ENCODE assay signal across 10 mouse cellular contexts in genomic region chr14:87568447-87568908, GRCm38 (mm10).
DNase-seq lines count a peak whose midpoint lies in the region; ATAC-seq and TF ChIP-seq lines count a peak whose summit lies in the region.
"Had no signal": no experiment of that assay in that cellular context is flagged by ENCODE, and none has a peak within 500 bp of the region (broad histone marks: within the 10 kb centered on the region; RNA-seq: fewer than 3 reads in every experiment).

No protein-coding gene starts in this region.

- H3K4me2 ChIP-seq in lung, postnatal 0 days (replicated peaks; ENCODE audit: low read depth, low read length), result peak overlapping the region; percentile 53

- H3K4me1 ChIP-seq in lung, postnatal 0 days (ENCODE audit: insufficient read depth, low read depth, low read length), result no peaks in the 10 kb centered on the region

- H3K36me3 ChIP-seq in lung, postnatal 0 days (ENCODE audit: insufficient read depth, low read length), result no peaks in the 10 kb centered on the region
- H3K36me3 ChIP-seq: G1E had no signal

- intact Hi-C loops in heart, postnatal 25 days (cut with DNase I), result no loop called here

- no peak for TF ChIP-seq CTCF in lung, postnatal 0 days (IDR thresholded peaks at IDR 0.05)

- WGBS in lung, postnatal 0 days, result 12% methylated on average over 15 of the region's 15 CpGs

- TF ChIP-seq EP300 in lung, postnatal 0 days (IDR thresholded peaks at IDR 0.05), result no peak

- H3K27me3 ChIP-seq in lung, postnatal 0 days (replicated peaks; ENCODE audit: insufficient read depth, low read length), result no peaks in the 10 kb centered on the region

- no peak overlapping the region for H3K27ac ChIP-seq in lung, postnatal 0 days (ENCODE audit: low read length)
- H3K27ac ChIP-seq: macrophage had no signal

- DNase-seq in MEL-GATA-1-ER (ENCODE audit: extremely low read depth, low read depth), result peak; percentile 38
- DNase-seq in cerebellum, adult 11-12 months, result peak; percentile 9
- DNase-seq in frontal cortex, adult 2 months (ENCODE audit: extremely low spot score in 1 of 2, low spot score in 1 of 2), result peak; percentile 33 to 77
- DNase-seq in heart, postnatal 25 days (ENCODE audit: low spot score), result peak; percentile 37
- peak; percentile 61 to 66 for DNase-seq in layer of hippocampus, postnatal 36 days
- peak; percentile 54 for DNase-seq in lung, postnatal 0 days (ENCODE audit: low spot score)
- DNase-seq in right cerebral cortex, adult 2 months (ENCODE audit: low spot score in 2 of 2), result peak; percentile 57 to 62
- DNase-seq in thymus, adult 18-20 months, result no peak

- H3K4me3 ChIP-seq in lung, postnatal 0 days (ENCODE audit: low read depth, low read length), result peak overlapping the region; percentile 19; the same call in 1 of the 2 replicates

- peak; percentile 52 for ATAC-seq in lung, postnatal 0 days

- no peak overlapping the region for H3K9ac ChIP-seq in lung, postnatal 0 days (replicated peaks; ENCODE audit: low read depth)

- no peaks in the 10 kb centered on the region for H3K9me3 ChIP-seq in lung, postnatal 0 days (ENCODE audit: low read length)
- H3K9me3 ChIP-seq: G1E had no signal

Comparison
In these comparisons a context has a peak if more than half of its experiments do, and no peak if none do; other contexts are left out.
1. DNase-seq: peak in MEL-GATA-1-ER (single experiment), cerebellum, adult 11-12 months (single experiment), frontal cortex, adult 2 months (2 of 2), heart, postnatal 25 days (single experiment), layer of hippocampus, postnatal 36 days (2 of 2), lung, postnatal 0 days (single experiment) and right cerebral cortex, adult 2 months (2 of 2); none in thymus, adult 18-20 months (0 of 2).